Mouse (Mus musculus) spleen, adult 2 months (tissue): ENCODE measurements around the gene Gm9936.

Source experiments
- CTCF ChIP-seq: fragments of 200-500 bp; IDR thresholded peaks from 2 replicates; pipeline ENCODE4 v1.5.1; 2011; ENCODE audit warnings: mild to moderate bottlenecking, inconsistent platforms; ENCODE audit not compliant: insufficient read depth, insufficient read length, insufficient replicate concordance; ENCODE audit errors: extremely low read depth
- POLR2A ChIP-seq: fragments of 200-500 bp; IDR thresholded peaks from 2 replicates; pipeline ENCODE4 v1.6.1; 2011; ENCODE audit warnings: low read depth, low read length, inconsistent platforms

GRCm38 (mm10) chr5:114827427-114827826, 31.1 kb downstream of the Gm9936 start:
- TF ChIP-seq POLR2A = no peak
- TF ChIP-seq CTCF = no peak
